Mouse (Mus musculus) liver, adult 2 months (tissue): ENCODE measurements around the gene Neb.

Experiments
- CTCF ChIP-seq: fragments of 200-500 bp; IDR thresholded peaks from 2 replicates; pipeline ENCODE4 v1.5.1; 2011; ENCODE audit warnings: low read depth, low read length, control low read depth
- POLR2A ChIP-seq: fragments of 200-500 bp; IDR thresholded peaks from 2 replicates; pipeline ENCODE4 v1.6.1; 2011; ENCODE audit warnings: low read length, control low read depth; ENCODE audit not compliant: insufficient read depth; ENCODE audit errors: extremely low read depth

DNA sequence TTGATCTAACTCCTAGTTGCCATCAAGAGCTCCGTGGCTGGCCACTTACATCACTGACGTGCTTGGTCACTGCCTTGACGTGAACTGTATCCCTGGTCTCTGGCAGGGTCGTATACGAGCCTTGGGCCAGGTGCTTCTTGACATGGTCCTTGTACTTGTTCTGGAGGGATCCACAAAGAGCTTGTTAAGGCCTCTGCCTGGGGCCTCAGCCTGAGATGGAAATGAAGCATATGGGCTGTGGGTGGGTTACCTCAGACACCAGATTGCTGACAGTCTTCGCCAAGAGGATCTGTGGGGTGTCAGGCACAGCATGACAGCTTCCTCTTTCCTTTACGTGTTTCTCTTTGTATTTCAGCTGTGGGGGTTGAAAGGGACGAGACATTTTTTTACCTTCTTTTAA, 201.7 kb downstream of the Neb start:
- TF ChIP-seq CTCF (no peak), POLR2A (no peak)
